Mouse (Mus musculus) c-Kit-positive CD71-negative TER-119-negative erythroid progenitor cells, embryonic 14.5 days (primary cell): ENCODE measurements around the gene Atraid.

Experiments
- DNase-seq: peaks from one replicate; pipeline ENCODE4 v3.0.0-alpha.2; 2013; ENCODE audit warnings: low read depth

Atraid gene

DNA sequence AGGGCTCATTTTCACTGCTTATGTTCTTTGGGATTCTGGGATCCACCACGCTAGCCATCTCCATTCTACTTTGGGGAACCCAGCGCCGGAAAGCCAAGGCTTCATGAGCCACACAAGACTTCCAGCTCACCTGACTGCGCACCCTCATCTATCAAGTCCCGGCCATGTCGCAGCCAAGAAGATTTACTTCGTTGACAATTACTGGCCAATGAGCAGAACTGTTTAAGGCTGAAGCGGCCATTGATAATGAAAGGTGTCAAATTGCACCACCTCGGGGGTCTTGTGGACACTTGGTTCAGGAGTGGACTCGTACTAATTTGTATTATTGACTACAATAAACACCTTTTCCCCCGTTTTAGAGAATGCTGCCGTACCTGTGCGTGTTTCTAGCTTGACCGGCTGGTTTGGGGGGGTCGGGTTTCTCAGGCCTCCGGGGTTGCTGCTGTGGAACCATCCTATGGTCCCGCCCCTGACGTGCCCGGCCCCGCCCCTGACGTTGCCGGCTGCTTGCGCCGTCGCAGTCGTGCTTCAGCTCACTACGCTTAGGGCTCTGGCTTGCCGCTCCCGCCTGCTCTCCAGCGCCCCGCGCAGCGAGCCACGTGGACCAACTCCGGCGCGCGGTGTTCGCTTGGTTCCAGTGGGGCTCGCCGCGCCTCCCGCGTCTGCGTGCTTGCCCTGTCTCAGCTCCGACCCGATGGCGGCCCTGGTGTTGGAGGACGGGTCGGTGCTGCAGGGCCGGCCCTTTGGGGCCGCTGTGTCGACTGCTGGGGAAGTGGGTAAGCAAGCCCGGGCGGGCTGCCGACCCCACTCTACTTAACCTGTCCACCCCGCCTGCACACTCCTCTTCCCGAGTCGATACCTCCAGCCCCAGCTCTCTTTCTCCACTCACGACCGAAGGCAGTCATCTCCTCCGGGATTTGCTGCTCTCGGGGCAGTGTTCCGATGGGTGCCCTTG, 6.4 kb downstream of the Atraid start, which contains the start of gene Cad:
Gene Cad (plus strand): TSS at position 520 of the 955 bp plus-strand sequence.
- DNase-seq = peak; percentile 81

DNA sequence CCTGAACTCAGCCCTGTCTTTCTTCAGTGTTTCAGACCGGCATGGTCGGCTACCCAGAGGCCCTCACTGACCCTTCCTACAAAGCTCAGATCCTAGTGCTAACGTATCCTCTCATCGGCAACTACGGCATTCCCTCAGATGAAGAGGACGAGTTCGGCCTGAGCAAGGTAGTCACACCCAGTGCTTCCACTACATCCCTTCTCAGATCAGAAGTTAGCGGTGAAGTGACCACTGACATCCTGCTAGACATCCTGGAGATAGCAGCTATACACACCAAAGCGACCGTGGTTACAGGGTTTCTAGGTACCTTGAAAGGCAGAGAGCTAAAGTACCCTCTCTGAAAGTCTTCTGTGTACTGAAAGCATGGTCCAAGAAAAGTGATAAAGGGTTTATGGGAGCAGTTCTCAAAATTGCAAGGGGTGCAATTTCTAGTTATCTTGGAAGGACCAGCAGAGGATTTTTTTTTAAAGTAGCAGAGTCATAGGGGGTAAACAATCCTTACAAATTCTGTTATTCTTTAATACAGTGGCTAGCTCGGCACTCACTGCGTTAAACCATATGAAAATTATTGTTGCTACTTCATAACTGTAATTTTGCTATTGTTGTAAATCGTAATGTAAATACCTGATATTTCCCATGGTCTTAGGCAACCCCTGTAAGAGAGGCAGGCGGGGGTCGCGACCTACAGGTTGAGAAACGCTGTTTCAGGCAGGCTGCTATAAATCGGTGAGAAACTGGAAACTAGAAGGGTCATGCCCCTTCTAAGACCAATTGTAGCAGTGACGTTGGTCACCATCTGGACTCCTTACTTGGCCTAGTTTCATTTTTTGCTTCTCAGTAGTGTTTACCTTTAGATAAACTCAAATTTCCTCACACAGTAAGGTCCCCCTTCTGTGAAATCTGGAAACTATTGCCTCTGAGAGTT, 7.4 kb downstream of the Atraid start:
- DNase-seq = no peak

DNA sequence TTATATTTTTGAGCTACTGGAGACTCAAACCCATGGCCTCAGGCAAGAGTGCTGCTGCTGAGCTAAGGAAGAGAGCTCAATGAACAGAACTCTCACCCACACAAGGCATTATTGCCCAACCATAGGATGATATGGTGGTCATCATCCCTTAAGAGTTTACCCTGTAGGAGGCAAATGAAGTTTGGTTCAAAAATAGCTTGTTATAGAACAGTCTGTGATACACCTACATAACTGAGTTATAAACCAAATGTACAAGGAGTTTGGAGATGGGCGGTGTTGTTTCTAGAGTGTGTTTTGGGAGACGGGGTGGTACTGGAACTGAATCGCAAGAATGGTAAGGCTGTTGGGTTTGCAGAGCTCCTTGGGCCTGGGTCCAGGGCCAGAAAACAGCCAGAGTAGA, 21.7 kb downstream of the Atraid start:
- no peak for DNase-seq

DNA sequence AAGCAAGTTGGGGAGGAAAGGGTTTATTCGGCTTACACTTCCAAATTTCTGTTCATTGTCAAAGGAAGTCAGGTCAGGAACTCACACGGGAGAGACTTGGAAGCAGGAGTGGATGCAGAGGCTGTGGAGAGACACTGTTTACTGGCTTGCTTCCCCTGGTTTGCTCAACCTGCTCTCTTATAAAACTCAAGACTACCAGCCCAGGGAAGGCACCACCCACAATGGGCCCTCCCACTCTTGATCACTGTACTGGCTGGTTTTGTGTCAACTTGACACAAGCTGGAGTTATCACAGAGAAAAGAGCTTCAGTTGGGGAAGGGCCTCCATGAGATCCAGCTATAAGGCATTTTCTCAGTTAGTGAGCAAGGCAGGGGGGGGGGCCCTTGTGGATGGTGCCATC, 22.9 kb downstream of the Atraid start:
- no peak for DNase-seq

DNA sequence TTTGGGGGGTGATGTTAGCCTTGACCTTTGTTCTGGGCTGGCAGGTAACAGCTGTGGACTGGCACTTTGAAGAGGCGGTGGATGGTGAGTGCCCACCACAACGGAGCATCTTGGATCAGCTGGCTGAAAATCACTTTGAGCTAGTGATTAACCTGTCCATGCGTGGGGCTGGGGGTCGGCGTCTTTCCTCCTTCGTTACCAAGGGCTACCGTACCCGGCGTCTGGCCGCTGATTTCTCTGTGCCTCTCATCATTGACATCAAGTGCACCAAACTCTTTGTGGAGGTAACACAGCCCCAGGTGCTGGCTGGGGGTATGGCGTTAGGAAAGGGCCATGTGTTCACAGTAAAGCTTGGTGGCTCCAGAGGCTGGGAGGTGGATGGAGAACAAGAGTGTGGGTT, 23.7 kb downstream of the Atraid start:
- no peak for DNase-seq

DNA sequence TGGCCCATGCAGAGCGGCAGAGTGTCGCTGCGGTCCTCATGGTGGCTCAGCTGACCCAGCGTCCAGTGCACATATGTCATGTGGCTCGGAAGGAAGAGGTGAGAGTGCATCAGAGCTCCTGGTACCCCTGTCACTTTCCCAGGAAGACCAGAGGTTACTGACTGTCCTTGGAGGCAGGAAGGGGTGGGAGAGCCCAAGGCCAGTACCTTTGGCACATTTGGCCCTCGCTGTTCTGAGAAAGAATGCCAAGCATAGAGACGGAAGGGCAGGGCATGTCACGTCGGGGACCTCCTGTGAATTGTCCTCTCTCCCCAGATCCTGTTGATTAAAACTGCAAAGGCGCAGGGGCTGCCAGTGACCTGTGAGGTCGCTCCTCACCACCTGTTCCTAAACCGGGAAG, 25.1 kb downstream of the Atraid start:
- no peak for DNase-seq

DNA sequence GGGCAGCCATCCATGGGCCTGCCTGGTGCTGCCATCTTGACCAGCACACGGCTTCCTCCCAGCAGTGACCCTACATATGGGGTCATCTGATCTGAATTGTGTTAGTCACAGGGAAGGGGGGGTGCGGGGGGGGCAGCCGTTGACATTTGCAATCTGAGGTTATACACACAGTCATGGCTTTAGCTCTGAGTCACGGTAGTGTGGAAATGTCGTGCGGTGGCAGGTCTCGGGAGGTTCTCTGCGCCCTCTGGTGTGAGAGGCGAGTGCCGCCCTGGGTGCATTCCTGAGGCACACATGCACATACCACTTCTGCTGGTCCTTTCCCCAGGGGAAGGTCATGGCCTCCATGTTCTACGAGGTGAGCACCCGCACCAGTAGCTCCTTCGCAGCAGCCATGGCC, 28.2 kb downstream of the Atraid start:
- no peak for DNase-seq

DNA sequence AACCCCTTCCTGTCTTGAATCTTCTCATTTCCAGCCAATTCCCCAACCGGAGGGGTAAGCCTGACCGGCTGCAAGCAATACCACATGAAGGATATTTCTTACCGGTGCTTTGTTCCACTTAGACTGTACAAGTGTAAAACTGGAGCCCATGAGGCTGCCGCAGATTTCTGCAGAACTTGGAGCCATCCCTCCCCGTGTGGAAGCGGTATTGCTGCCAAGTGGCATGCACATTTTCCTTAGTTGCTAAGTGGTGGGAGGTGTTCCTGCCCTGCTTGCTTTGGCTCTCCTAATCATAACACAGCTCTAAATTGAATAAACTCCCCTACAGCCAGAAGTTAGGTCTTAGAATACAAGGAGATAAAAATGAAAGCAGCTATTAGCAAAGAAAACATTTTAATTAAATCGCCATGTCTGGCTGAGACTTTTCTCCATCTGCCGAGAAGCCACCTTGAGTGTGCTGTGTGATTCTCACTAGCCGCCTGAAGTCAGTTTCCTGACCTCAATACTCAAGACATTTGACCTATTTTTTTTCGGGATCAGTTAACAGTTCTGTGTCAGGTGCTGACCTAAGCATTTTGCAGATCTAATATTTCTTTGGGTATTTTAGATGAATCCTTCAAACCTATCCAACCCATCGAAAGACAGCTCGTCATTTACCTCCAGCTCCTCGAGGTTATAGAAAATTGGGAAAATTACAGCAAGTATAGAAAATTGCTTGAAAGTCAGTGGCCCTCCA, 32.1 kb downstream of the Atraid start:
- no peak for DNase-seq

DNA sequence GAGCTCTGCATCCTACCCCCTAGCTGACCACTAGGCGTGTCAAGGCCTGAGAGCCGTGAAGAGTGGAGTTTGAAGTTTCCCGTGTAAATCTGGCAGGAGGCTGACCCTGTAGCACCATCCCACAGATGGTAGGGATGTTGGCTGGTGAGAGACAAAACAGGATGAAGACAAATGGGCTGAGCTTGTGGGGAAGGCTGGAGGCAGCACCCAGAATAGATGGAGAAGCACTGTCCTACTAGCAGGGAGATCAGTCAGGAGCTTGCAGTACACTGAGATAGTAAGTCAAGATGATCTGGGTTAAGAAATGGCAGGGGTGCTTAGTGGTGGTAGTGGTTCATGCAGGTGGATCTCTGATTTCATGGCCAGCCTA, 32.7 kb downstream of the Atraid start:
- no peak for DNase-seq

DNA sequence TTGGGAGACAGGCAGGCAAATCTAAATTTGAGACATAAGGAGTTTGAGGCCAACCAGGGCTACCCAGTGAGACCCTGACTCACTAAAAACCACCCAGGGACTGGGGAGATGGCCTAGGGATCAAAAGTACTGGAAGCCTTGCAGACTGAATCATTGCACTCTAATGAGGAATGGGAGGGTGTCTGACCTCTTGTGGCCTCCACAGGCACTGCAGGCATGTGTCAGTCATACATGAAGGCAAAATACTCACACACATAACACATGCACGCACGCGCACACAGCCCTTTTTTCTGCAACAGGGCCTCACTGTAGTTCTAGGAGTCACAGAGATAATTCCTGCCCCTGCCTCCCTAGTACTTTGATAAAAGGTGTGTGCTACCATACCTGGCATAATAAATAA, 33.3 kb downstream of the Atraid start:
- peak; percentile 60 for DNase-seq

DNA sequence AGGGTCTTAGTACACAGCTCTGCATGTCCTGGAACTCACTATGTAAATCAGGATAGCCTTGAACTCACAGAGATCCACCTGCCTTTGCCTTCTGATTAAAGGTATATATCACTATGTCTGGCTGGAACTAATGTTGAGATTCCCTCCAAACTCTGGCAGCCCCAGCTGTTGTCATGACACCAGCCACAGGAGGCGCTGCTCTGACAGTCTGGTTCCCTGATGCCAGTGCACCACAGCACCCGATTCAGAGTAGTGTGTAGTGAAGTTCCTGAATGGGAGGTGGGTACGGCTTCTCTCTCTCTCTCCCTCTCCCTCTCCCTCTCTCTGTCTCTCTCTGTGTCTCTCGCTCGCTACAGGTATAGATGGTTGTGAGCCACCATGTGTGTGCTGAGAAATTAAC, 34.2 kb downstream of the Atraid start:
- DNase-seq = peak; percentile 68

DNA sequence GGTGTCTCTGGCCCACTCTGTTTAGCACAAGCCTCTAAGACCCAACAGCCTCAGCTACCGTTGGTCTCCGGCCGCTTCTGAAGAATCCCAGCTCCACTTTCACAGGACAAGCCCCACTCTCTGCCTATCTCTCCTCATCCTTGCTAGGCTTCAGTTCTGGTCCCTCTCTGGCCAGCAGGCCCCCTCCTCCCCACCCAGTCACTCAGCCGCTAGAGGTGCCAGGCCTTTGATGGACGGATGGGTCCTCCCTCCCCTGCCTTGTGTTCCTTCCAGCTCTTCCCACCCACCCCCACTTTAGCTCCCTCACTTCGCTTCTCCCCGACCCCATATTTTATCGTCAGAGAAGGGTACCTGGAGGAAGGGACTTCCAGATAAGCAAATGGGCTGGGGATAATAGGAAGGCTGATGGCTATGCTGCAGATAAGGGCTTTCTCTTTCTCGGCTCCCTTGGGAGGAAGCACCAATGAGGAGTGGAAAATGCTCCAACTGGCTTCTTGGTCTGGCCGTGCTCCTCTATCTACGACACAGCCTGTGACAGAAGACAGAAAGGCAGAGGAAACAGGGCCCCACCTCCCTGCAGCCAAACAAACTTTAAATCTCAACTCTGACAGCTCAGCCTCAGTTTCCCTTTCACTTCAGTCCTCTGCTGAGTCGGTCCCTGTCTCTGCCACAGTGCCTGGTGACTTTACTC, 35.0 kb downstream of the Atraid start:
- no peak for DNase-seq

DNA sequence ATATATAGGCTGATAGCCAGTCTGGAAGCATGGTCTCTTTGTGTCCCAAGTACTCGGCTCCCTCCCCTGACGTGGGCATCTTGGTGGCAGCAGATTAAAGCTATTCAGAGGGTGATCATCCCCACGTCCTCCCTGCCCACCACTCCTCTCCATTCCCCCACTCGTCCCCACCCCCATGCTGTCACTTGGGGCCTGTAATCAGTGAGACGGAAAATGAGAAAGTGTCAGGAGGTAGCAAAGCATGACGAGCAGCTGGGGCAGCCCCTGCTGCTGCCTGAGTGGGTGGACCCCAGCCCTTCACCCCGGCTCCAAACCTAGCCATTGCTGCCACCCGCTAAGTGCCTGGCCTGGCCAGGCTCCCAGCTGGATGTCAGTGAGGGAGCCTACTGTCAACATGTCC, 35.8 kb downstream of the Atraid start:
- no peak for DNase-seq

DNA sequence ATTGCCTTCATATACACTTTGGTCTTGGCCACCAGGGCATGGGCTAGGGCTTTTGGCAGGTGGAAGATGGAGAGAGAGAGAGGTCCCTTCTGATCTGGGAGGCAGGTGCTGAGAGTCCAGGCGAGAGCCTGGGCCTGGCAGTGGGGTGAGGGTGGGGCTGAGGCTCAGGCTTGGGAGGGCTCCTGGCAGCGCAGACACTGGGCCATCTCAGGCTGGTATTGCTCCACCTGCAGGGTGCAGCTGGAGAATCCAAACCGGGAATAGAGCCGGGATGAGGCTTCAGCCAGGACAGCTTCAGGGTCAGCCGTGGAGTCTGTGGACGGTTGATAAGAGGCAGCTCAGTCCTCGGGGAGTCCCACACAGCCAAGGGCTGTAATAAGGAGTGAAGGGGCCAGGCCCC, 38.5 kb downstream of the Atraid start:
- no peak for DNase-seq

DNA sequence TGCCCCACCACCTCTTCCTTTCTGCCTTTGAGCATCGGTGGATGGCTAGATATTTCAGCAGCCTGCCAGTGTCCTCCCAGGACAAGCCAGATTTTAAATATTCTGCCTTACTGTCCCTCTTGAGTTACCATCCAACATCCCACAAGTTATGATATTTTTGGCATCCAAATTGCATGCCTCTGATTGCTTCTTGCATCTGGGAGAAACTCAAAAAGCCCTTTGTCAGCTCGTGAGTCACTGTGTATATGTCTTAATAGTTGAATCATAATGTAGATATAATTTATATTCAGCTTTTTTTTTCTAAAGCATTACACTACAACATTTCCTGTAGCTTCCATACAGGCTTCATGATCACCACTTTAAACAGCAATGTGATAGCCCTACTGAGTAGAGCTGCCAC, 39.0 kb downstream of the Atraid start:
- DNase-seq = no peak

DNA sequence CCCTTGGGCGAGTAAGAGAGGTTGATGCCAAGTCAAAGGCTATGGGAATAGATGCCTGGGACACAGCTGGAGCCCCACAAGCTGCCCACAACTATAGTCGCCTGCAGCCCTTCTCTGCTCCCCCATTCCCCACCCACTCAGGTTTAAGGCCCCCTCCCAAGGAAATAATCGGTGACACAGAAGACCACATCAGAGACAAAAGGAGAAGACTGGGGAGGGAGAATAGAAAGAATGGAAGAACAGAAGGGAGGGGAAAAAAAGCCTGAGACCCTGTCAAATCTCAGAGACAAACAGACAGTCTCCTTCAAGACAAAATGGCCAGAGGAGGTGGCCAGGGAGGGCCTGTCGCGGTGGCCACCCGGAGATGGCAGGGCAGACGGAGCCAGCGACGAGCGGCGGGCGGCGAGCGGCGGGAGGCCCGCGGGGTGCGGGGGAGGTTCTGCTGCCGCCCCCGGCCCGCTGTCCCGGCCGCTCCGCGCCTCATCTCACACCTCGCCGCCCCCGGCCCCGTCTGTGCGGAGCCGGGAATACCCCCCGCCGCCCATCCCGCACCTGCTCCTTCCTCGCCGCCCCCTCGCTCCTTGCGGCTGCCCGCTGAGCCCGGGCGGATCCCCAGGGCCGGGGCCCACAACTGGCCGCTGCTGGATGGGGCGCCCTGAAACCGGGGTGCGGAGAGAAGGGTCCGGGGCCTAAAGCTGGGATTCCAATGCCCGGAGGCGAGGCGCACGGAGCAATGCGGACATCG, 44.3 kb downstream of the Atraid start:
- DNase-seq = no peak

DNA sequence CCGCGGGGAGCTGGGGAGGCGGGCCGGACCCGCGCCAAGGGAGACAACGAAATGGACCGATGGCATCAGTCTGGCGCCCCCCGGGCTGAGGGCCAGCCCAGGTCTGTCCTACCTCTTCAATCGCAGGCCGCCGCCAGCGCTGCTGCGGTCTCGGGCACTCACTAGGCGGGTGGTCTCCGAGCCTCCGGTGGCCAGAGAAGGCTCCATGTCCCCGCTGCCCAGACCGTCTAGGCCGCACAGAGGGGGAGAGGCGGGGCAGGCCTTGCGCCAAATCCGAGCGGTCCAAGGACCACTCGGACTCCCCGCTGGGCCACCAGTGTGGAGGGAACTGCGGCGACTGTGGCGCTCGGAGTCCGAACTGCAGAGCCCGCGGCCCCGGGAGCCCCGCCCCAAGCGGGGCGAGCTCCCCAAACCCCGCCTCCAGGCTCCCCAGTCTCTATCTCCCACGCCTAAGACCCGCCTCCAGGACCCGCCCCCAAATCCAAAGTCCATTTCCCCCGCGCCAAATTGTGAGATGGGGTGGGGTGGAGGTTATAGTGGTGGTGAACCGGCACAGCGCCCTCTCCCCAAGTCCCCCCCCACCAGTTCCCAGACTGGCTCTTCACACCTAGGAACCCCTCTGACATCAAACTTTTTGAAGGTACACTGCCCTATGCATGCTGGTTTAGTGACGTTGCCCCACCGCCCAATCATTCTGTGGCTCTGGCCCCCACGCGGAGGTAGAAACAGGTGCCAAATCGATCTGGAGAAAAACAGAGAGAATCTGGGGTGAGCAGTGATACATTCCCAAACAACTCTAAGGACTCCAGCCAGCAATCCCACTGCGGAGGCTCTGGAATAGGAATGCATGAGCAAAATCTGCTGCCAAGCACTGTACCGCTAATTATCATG, 45.3 kb downstream of the Atraid start:
- DNase-seq = no peak

DNA sequence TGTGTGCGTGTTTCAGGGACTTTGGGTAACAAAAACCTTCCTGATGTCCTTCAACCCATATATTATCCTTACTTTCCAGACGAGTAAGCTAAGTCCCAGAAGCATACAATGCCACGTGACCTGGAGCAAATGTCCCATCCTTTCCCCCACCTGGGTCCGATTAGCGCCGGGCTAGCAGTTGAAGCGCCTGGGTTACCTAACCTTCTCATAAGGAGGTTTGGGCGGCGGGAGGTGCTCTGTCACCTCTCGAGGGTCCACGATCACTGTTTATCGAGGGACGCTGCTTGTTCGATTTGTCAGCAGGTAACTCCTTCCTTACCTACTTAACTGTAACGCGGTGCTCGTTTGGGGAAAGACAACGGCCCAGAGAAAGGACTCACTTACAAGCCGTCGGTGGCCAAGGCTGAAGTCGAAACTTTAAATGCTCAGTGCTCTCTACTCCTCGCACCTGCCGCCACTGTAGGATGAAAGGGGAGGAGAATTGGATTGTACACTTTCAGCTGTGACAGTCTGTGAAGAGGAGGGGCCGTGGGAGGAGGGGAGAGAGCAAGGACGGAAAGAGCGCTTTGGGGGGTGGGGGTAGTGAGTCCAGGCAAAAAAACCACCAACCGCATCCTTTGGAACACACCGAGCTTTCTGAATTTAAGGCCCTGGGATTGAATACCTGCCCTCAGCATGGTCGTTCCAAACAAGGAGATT, 46.1 kb downstream of the Atraid start:
- DNase-seq = no peak
